Comparison of ENCODE assay signal across 9 mouse cellular contexts in the genomic region with DNA sequence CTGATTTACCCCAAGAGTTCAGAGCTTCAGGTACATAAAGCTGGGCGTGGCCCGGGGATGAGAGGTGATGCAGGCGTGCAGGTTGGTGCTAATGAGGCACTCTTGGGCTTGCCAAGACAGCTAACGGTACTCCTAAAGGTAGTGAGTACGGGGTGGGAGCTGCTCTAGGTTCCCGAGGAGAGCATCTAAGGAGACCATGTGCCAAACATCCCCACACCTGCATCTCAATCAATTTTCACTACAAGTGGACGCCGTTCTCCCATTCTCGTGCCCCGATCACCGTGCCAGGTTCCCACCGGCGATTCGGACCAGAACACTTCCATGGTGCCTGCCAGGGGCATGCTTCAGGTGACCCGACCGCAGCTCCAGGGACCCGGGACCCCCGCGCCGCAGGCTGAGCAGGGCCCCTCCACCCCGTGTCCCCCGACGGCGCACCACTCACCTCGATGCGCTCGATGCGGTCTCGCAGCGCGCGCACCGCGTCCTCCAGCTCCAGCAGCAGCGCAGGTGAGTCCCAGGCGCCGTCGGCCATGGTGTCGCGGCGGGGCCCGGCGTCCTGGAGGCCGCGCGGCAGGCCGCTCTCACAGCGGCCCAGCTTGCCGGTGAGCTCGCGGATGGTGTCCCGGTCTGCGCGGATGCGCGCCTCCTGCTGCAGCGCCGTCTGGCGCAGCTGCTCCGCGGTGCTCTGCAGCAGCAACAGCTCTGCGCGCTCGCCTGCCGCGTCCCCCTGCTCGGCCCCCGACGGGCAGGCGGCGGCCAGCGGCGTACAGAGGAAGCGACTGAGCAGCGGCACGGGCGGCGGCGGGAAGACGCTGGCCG. TPM values are rescaled to one million over a fixed set of nuclear protein-coding genes. Genes with fewer than 3 reads are reported as not detected.
A peak's percentile ranks its signal among the peaks of the same experiment; 100 is the strongest.
DNase-seq lines count a peak whose midpoint lies in the region; ATAC-seq and TF ChIP-seq lines count a peak whose summit lies in the region.
"Had no signal": no experiment of that assay in that cellular context is flagged by ENCODE, and none has a peak within 500 bp of the region (broad histone marks: within the 10 kb centered on the region; RNA-seq: fewer than 3 reads in every experiment).

No protein-coding gene starts in this region.

- peak overlapping the region; percentile 62 for H3K4me3 ChIP-seq in forebrain, embryonic 13.5 days
- H3K4me3 ChIP-seq in kidney, postnatal 0 days (replicated peaks; ENCODE audit: low read depth, low read length): peak overlapping the region; percentile 50
- peak overlapping the region; percentile 18 for H3K4me3 ChIP-seq in myocyte

- H3K27ac ChIP-seq in forebrain, embryonic 13.5 days: peak overlapping the region; percentile 69
- H3K27ac ChIP-seq in kidney, postnatal 0 days: no peak overlapping the region

- no peaks in the 10 kb centered on the region for H3K79me2 ChIP-seq in myocyte (ENCODE audit: control insufficient read depth, insufficient read depth)

- no peaks in the 10 kb centered on the region for H3K9me3 ChIP-seq in forebrain, embryonic 13.5 days (replicated peaks)
- no peaks in the 10 kb centered on the region for H3K9me3 ChIP-seq in kidney, postnatal 0 days (replicated peaks; ENCODE audit: low read length)

- H3K4me2 ChIP-seq in forebrain, embryonic 13.5 days: peak overlapping the region; percentile 86
- peak overlapping the region; percentile 88 for H3K4me2 ChIP-seq in kidney, postnatal 0 days (ENCODE audit: low read length)
- H3K4me2 ChIP-seq in myocyte (ENCODE audit: low read depth): peak overlapping the region; percentile 78

- peaks cover 21% of the 10 kb centered on the region for H3K4me1 ChIP-seq in forebrain, embryonic 13.5 days
- H3K4me1 ChIP-seq in kidney, postnatal 0 days (replicated peaks; ENCODE audit: insufficient read depth, low read length): 0 out of 2 replicates have a peak, but pooled peaks cover 3% of the 10 kb centered on the region

- H3K27me3 ChIP-seq in forebrain, embryonic 13.5 days: peaks cover 66% of the 10 kb centered on the region
- peaks cover 27% of the 10 kb centered on the region for H3K27me3 ChIP-seq in kidney, postnatal 0 days (ENCODE audit: insufficient read depth, low read length)
- H3K27me3 ChIP-seq in myocyte (ENCODE audit: control insufficient read depth, insufficient read depth, insufficient read length): peaks cover 4% of the 10 kb centered on the region

- 7% methylated on average over 79 of the region's 81 CpGs for WGBS in forebrain, embryonic 13.5 days
- WGBS in kidney, postnatal 0 days: 4% methylated on average over 64 of the region's 81 CpGs

- no peak for TF ChIP-seq POLR2A in myocyte (IDR thresholded peaks at IDR 0.05; ENCODE audit: insufficient read length, low read depth)

- peak overlapping the region; percentile 74 for H3K9ac ChIP-seq in forebrain, embryonic 13.5 days
- H3K9ac ChIP-seq in kidney, postnatal 0 days (ENCODE audit: low read depth, low read length): 0 out of 2 replicates have a peak overlapping the region, but pooled peaks have one; percentile 56

- H3ac ChIP-seq in myocyte (ENCODE audit: control insufficient read depth, insufficient read length): peak overlapping the region; percentile 69

- no peaks in the 10 kb centered on the region for H3K36me3 ChIP-seq in forebrain, embryonic 13.5 days (ENCODE audit: poor library complexity, severe bottlenecking)
- no peaks in the 10 kb centered on the region for H3K36me3 ChIP-seq in kidney, postnatal 0 days (ENCODE audit: insufficient read depth, low read length)
- H3K36me3 ChIP-seq in myocyte (ENCODE audit: control insufficient read depth, insufficient read depth): no peaks in the 10 kb centered on the region

- no peak for TF ChIP-seq CTCF in kidney, postnatal 0 days (IDR thresholded peaks at IDR 0.05; ENCODE audit: low read depth)

- ATAC-seq in forebrain, embryonic 13.5 days: peak; percentile 55
- peak; percentile 35; the same call in 1 of the 2 replicates for ATAC-seq in kidney, postnatal 0 days (replicated peaks; ENCODE audit: low FRiP score, low read depth)

- peak; percentile 35 for DNase-seq in kidney, adult 18-20 months
- no peak for DNase-seq in kidney, adult 11 months
- DNase-seq in R1 (ENCODE audit: low read depth, low spot score): peak; percentile 37
- DNase-seq in kidney, postnatal 0 days (ENCODE audit: low spot score): peak; percentile 33
- DNase-seq in B cell, adult 2 months: no peak
- no peak for DNase-seq in layer of hippocampus, postnatal 10 days (ENCODE audit: low spot score in 2 of 2)

TF ChIP-seq in myocyte, 11 proteins besides CTCF, POLR2A, EP300 and RAD21:
- TF ChIP-seq MAX (IDR thresholded peaks at IDR 0.05; ENCODE audit: low read depth): no peak
- peak in 2 of 3 experiments; percentile 82 to 87 for TF ChIP-seq MYOG (IDR thresholded peaks at IDR 0.05; ENCODE audit: control insufficient read depth in 1 of 3, insufficient read depth in 1 of 3, insufficient read length in 2 of 3, low read depth in 2 of 3)
- peak; percentile 2 for TF ChIP-seq TCF3 (IDR thresholded peaks at IDR 0.05; ENCODE audit: insufficient read length, low read depth)
- peak in 2 of 3 experiments; percentile 78 to 87 for TF ChIP-seq MYOD1 (IDR thresholded peaks at IDR 0.05; ENCODE audit: control insufficient read depth in 1 of 3, insufficient read length in 2 of 3, low read depth in 2 of 3)
- TF ChIP-seq REST (IDR thresholded peaks at IDR 0.05; ENCODE audit: insufficient read depth, insufficient read length): no peak

RNA-seq across cellular contexts. Expression of a gene that starts 0.8 kb away (rescaled TPM):
- polyA plus RNA-seq in forebrain, embryonic 13.5 days (2015; fragmentation: Nextera tagmentation; extraction: Ambion mirVana): 7.9 and 8.3 TPM in 2 replicates
- 1.1 and 1.4 TPM in 2 replicates for polyA plus RNA-seq in kidney, postnatal 0 days (2015; fragmentation: Nextera tagmentation; extraction: Ambion mirVana)
- 14.3 TPM for polyA plus RNA-seq in myocyte (2012; fragmentation: generic; extraction: Trizol)
- 100 to 1,000 TPM; 648 to 749 TPM for total RNA-seq in layer of hippocampus, postnatal 10 days (2021)

RNA-seq across cellular contexts. Expression of a gene that starts 26.1 kb away (rescaled TPM):
- polyA plus RNA-seq in forebrain, embryonic 13.5 days (2015; fragmentation: Nextera tagmentation; extraction: Ambion mirVana): 90.6 and 94.0 TPM in 2 replicates
- 59.3 and 61.8 TPM in 2 replicates for polyA plus RNA-seq in kidney, postnatal 0 days (2015; fragmentation: Nextera tagmentation; extraction: Ambion mirVana)
- 66.8 TPM for polyA plus RNA-seq in myocyte (2012; fragmentation: generic; extraction: Trizol)
- total RNA-seq in layer of hippocampus, postnatal 10 days (2021): 10 to 100 TPM; 31.9 to 33.4 TPM

RNA-seq across cellular contexts. Expression of a gene that starts 30.3 kb away (rescaled TPM):
- not detected in 2 replicates for polyA plus RNA-seq in forebrain, embryonic 13.5 days (2015; fragmentation: Nextera tagmentation; extraction: Ambion mirVana)
- 0.28 TPM in 1 of 2 replicates, not detected in the other for polyA plus RNA-seq in kidney, postnatal 0 days (2015; fragmentation: Nextera tagmentation; extraction: Ambion mirVana)
- polyA plus RNA-seq in myocyte (2012; fragmentation: generic; extraction: Trizol): 3.2 TPM
- total RNA-seq in layer of hippocampus, postnatal 10 days (2021): 10 to 100 TPM; 12.5 to 13.3 TPM
- polyA plus RNA-seq: large intestine, adult 2 months had no signal

RNA-seq across cellular contexts. Expression of a gene that starts 30.7 kb away (rescaled TPM):
- 39.0 and 43.8 TPM in 2 replicates for polyA plus RNA-seq in forebrain, embryonic 13.5 days (2015; fragmentation: Nextera tagmentation; extraction: Ambion mirVana)
- 39.0 and 46.6 TPM in 2 replicates for polyA plus RNA-seq in kidney, postnatal 0 days (2015; fragmentation: Nextera tagmentation; extraction: Ambion mirVana)
- polyA plus RNA-seq in myocyte (2012; fragmentation: generic; extraction: Trizol): 26.1 TPM
- total RNA-seq in layer of hippocampus, postnatal 10 days (2021): 100 to 1,000 TPM; 252 to 277 TPM

Comparison
In these comparisons a context has a peak if more than half of its experiments do, and no peak if none do; other contexts are left out.
1. DNase-seq: peak in kidney, adult 18-20 months (single experiment), R1 (single experiment) and kidney, postnatal 0 days (single experiment); none in kidney, adult 11 months (single experiment), B cell, adult 2 months (0 of 2) and layer of hippocampus, postnatal 10 days (0 of 2).
2. Peak in every context shown above with its lines, with median percentiles within 50 percentile points of each other: H3K4me2 ChIP-seq and H3K4me3 ChIP-seq.